Mouse (Mus musculus) lung, postnatal 0 days (tissue): ENCODE data around the gene Chn2. TPM values are rescaled to one million over a fixed set of nuclear protein-coding genes. Genes with fewer than 3 reads are reported as not detected.

ENCODE experiments used
- ATAC-seq: fragments of 200-750 bp; cut with Nextera tagmentation; 2 replicates; pipeline ENCODE4 v1.8.0; 2017; ENCODE audit warnings: moderate library complexity
- DNase-seq: peaks from one replicate; pipeline ENCODE4 v3.0.0-alpha.2; 2016; ENCODE audit warnings: low spot score
- H3K27ac ChIP-seq: fragments of 300-500 bp; sonication (generic); 2 replicates; pipeline ENCODE4 v1.5.1; 2014; ENCODE audit warnings: antibody characterized with exemption, mild to moderate bottlenecking, low read length, mixed read lengths
- H3K27me3 ChIP-seq: fragments of 300-500 bp; sonication (generic); replicated peaks from 2 replicates; pipeline ENCODE4 v1.6.1; 2014; ENCODE audit warnings: low read length, mixed read lengths; ENCODE audit not compliant: insufficient read depth
- H3K36me3 ChIP-seq: fragments of 300-500 bp; sonication (generic); 2 replicates; pipeline ENCODE4 v1.6.1; 2014; ENCODE audit warnings: low read length, mixed read lengths; ENCODE audit not compliant: insufficient read depth
- H3K4me1 ChIP-seq: fragments of 300-500 bp; sonication (generic); 2 replicates; pipeline ENCODE4 v1.6.1; 2014; ENCODE audit warnings: antibody characterized with exemption, low read depth, low read length, mixed read lengths; ENCODE audit not compliant: insufficient read depth
- H3K4me2 ChIP-seq: fragments of 300-500 bp; sonication (generic); replicated peaks from 2 replicates; pipeline ENCODE4 v1.6.1; 2014; ENCODE audit warnings: low read depth, mild to moderate bottlenecking, low read length, moderate library complexity, mixed read lengths
- H3K4me3 ChIP-seq: fragments of 300-500 bp; sonication (generic); 2 replicates; pipeline ENCODE4 v1.5.1; 2014; ENCODE audit warnings: low read depth, low read length
- H3K9ac ChIP-seq: fragments of 300-500 bp; sonication (generic); replicated peaks from 2 replicates; pipeline ENCODE4 v1.6.1; 2014; ENCODE audit warnings: low read depth, mild to moderate bottlenecking
- H3K9me3 ChIP-seq: fragments of 300-500 bp; sonication (generic); 2 replicates; pipeline ENCODE4 v1.6.1; 2016; ENCODE audit warnings: low read length, mixed read lengths
- CTCF ChIP-seq: IDR thresholded peaks from 2 replicates; pipeline ENCODE4 v1.5.1; 2016; ENCODE audit warnings: antibody characterized with exemption, mild to moderate bottlenecking
- EP300 ChIP-seq: IDR thresholded peaks from 2 replicates; pipeline ENCODE4 v1.6.1; 2016; ENCODE audit warnings: antibody characterized with exemption, mild to moderate bottlenecking, control low read depth
- WGBS: fragments of 180-500 bp; shearing (Covaris S2); extraction: QIAGEN DNeasy Blood & Tissue Kit; methylation state at CpG from one replicate; pipeline ENCODE4 v1.1.7; 2014; 5-methylcytosine and 5-hydroxymethylcytosine counted together
- polyA plus RNA-seq: library from polyadenylated mRNA; unstranded; fragments of >200 nt; fragmentation: Nextera tagmentation; extraction: Ambion mirVana; gene quantifications from 2 replicates; pipeline ENCODE4 v1.2.1, GENCODE M21; 2015

Gene Chn2
- polyA plus RNA-seq, 1 experiment from 2014 or later, result 6.8 TPM

- H3K9ac ChIP-seq, result no peak overlapping the region
- DNase-seq (no peak), ATAC-seq (no peak)
- TF ChIP-seq CTCF (no peak), EP300 (no peak)
- H3K27ac ChIP-seq, result no peak overlapping the region
- WGBS, result 90% methylated on average over 6 of the region's 6 CpGs
- H3K4me3 ChIP-seq, result no peak overlapping the region
- no peaks in the 10 kb centered on the region for H3K27me3 ChIP-seq
- no peaks in the 10 kb centered on the region for H3K9me3 ChIP-seq
- H3K4me2 ChIP-seq, result no peak overlapping the region
- no peaks in the 10 kb centered on the region for H3K4me1 ChIP-seq
- no peaks in the 10 kb centered on the region for H3K36me3 ChIP-seq
Observed at GRCm38 (mm10) chr6:54084046-54084445, 44.7 kb downstream of the Chn2 start.

- ATAC-seq, result peak; percentile 89
- no peak overlapping the region for H3K4me3 ChIP-seq
- WGBS, result 49% methylated on average over 9 of the region's 9 CpGs
- H3K9me3 ChIP-seq, result no peaks in the 10 kb centered on the region
- H3K4me2 ChIP-seq, result no peak overlapping the region
- H3K9ac ChIP-seq, result no peak overlapping the region
- H3K27ac ChIP-seq, result no peak overlapping the region
- H3K27me3 ChIP-seq, result no peaks in the 10 kb centered on the region
- peak; percentile 68 for DNase-seq
- H3K36me3 ChIP-seq, result no peaks in the 10 kb centered on the region
- TF ChIP-seq EP300 (peak; percentile 91), CTCF (no peak)
- H3K4me1 ChIP-seq, result no peaks in the 10 kb centered on the region
Observed at GRCm38 (mm10) chr6:54085009-54085408, 45.7 kb downstream of the Chn2 start.

GRCm38 (mm10) chr6:54088168-54088567 lies 48.8 kb downstream of the Chn2 start:
- H3K27me3 ChIP-seq, result no peaks in the 10 kb centered on the region
- no peaks in the 10 kb centered on the region for H3K9me3 ChIP-seq
- ATAC-seq (no peak), DNase-seq (peak; percentile 11)
- no peak overlapping the region for H3K9ac ChIP-seq
- H3K4me1 ChIP-seq, result no peaks in the 10 kb centered on the region
- H3K36me3 ChIP-seq, result no peaks in the 10 kb centered on the region
- H3K27ac ChIP-seq, result no peak overlapping the region
- no peak overlapping the region for H3K4me3 ChIP-seq
- H3K4me2 ChIP-seq, result no peak overlapping the region
- 46% methylated on average over 4 of the region's 4 CpGs for WGBS
- TF ChIP-seq EP300, result no peak
- TF ChIP-seq CTCF, result no peak

GRCm38 (mm10) chr6:54090822-54091221 lies 51.5 kb downstream of the Chn2 start:
- ATAC-seq, result no peak
- WGBS, result 63% methylated on average over 3 of the region's 3 CpGs

GRCm38 (mm10) chr6:54092920-54093319 lies 53.6 kb downstream of the Chn2 start:
- no peak overlapping the region for H3K9ac ChIP-seq
- H3K4me3 ChIP-seq, result no peak overlapping the region
- H3K27ac ChIP-seq, result no peak overlapping the region
- WGBS, result 85% methylated on average over 3 of the region's 3 CpGs
- H3K4me2 ChIP-seq, result no peak overlapping the region
- no peaks in the 10 kb centered on the region for H3K36me3 ChIP-seq
- H3K27me3 ChIP-seq, result 0 out of 2 replicates have a peak, but pooled peaks cover 4% of the 10 kb centered on the region
- no peak for ATAC-seq
- no peaks in the 10 kb centered on the region for H3K4me1 ChIP-seq
- DNase-seq, result no peak
- TF ChIP-seq CTCF, result no peak
- TF ChIP-seq EP300, result no peak
- no peaks in the 10 kb centered on the region for H3K9me3 ChIP-seq

More at GRCm38 (mm10) chr6:54090822-54091221, 51.5 kb downstream of the Chn2 start:
- H3K9ac ChIP-seq, result no peak overlapping the region
- H3K27ac ChIP-seq, result no peak overlapping the region
- H3K4me2 ChIP-seq, result no peak overlapping the region
- no peaks in the 10 kb centered on the region for H3K4me1 ChIP-seq
- TF ChIP-seq CTCF, result no peak
- TF ChIP-seq EP300, result no peak
- H3K9me3 ChIP-seq, result no peaks in the 10 kb centered on the region
- no peak overlapping the region for H3K4me3 ChIP-seq
- DNase-seq, result no peak
- H3K36me3 ChIP-seq, result no peaks in the 10 kb centered on the region
- H3K27me3 ChIP-seq, result no peaks in the 10 kb centered on the region

GRCm38 (mm10) chr6:54096147-54096761 lies 56.9 kb downstream of the Chn2 start:
- TF ChIP-seq CTCF (no peak), EP300 (no peak)
- no peaks in the 10 kb centered on the region for H3K4me1 ChIP-seq
- WGBS, result 64% methylated on average over 6 of the region's 6 CpGs
- ATAC-seq, result no peak
- no peak overlapping the region for H3K4me3 ChIP-seq
- no peak overlapping the region for H3K4me2 ChIP-seq
- no peaks in the 10 kb centered on the region for H3K9me3 ChIP-seq
- H3K36me3 ChIP-seq, result no peaks in the 10 kb centered on the region
- 0 out of 2 replicates have a peak, but pooled peaks cover 7% of the 10 kb centered on the region for H3K27me3 ChIP-seq
- no peak overlapping the region for H3K9ac ChIP-seq
- DNase-seq, result no peak
- no peak overlapping the region for H3K27ac ChIP-seq

GRCm38 (mm10) chr6:54096836-54097235 lies 57.5 kb downstream of the Chn2 start:
- 50% methylated on average over 7 of the region's 7 CpGs for WGBS
- TF ChIP-seq CTCF (no peak), EP300 (no peak)
- no peak overlapping the region for H3K27ac ChIP-seq
- H3K9me3 ChIP-seq, result no peaks in the 10 kb centered on the region
- no peak overlapping the region for H3K4me2 ChIP-seq
- DNase-seq (no peak), ATAC-seq (no peak)
- H3K36me3 ChIP-seq, result no peaks in the 10 kb centered on the region
- no peak overlapping the region for H3K9ac ChIP-seq
- H3K27me3 ChIP-seq, result 0 out of 2 replicates have a peak, but pooled peaks cover 7% of the 10 kb centered on the region
- H3K4me1 ChIP-seq, result no peaks in the 10 kb centered on the region
- H3K4me3 ChIP-seq, result no peak overlapping the region
